Mouse (Mus musculus) hindbrain, embryonic 13.5 days (tissue): ENCODE measurements around the gene Vmn2r7. TPM values are rescaled to one million over a fixed set of nuclear protein-coding genes. Genes with fewer than 3 reads are reported as not detected.
"Not testable (repeated sequence)": the region's sequence is repeated elsewhere in the genome, so short reads cannot be mapped to it uniquely, and the experiment has no call there.

Experiments
- ATAC-seq: fragments of 200-750 bp; cut with Nextera tagmentation; 2 replicates; pipeline ENCODE4 v1.8.0; 2017; ENCODE audit warnings: moderate TSS enrichment; ENCODE audit not compliant: low FRiP score
- H3K27ac ChIP-seq: fragments of 300-500 bp; sonication (generic); 2 replicates; pipeline ENCODE4 v1.5.1; 2015; ENCODE audit warnings: inconsistent platforms, mild to moderate bottlenecking, moderate library complexity
- H3K27me3 ChIP-seq: fragments of 300-500 bp; sonication (generic); 2 replicates; pipeline ENCODE4 v1.6.1; 2015; ENCODE audit warnings: mild to moderate bottlenecking, inconsistent platforms
- H3K36me3 ChIP-seq: fragments of 300-500 bp; sonication (generic); 2 replicates; pipeline ENCODE4 v1.6.1; 2015; ENCODE audit warnings: mild to moderate bottlenecking, inconsistent platforms
- H3K4me1 ChIP-seq: fragments of 300-500 bp; sonication (generic); replicated peaks from 2 replicates; pipeline ENCODE4 v1.6.1; 2015; ENCODE audit warnings: inconsistent platforms
- H3K4me2 ChIP-seq: fragments of 300-500 bp; sonication (generic); 2 replicates; pipeline ENCODE4 v1.6.1; 2015; ENCODE audit warnings: inconsistent platforms, mild to moderate bottlenecking, moderate library complexity
- H3K4me3 ChIP-seq: fragments of 300-500 bp; sonication (generic); 2 replicates; pipeline ENCODE4 v1.5.1; 2015; ENCODE audit warnings: mild to moderate bottlenecking, inconsistent platforms
- H3K9ac ChIP-seq: fragments of 300-500 bp; sonication (generic); 2 replicates; pipeline ENCODE4 v1.6.1; 2015; ENCODE audit warnings: mild to moderate bottlenecking, inconsistent platforms
- H3K9me3 ChIP-seq: fragments of 300-500 bp; sonication (generic); 2 replicates; pipeline ENCODE4 v1.6.1; 2016; ENCODE audit warnings: inconsistent platforms
- WGBS: fragments of 180-500 bp; shearing (Covaris S2); methylation state at CpG from one replicate; pipeline ENCODE4 v1.1.7; 2015; 5-methylcytosine and 5-hydroxymethylcytosine counted together
- polyA plus RNA-seq: library from polyadenylated mRNA; unstranded; fragments of >200 nt; fragmentation: Nextera tagmentation; extraction: Ambion mirVana; gene quantifications from 2 replicates; pipeline ENCODE4 v1.2.1, GENCODE M21; 2015

The Vmn2r7 gene
- polyA plus RNA-seq, 1 experiment from 2014 or later: not detected

- not testable (repeated sequence) for H3K36me3 ChIP-seq, H3K9me3 ChIP-seq, H3K27ac ChIP-seq, H3K4me3 ChIP-seq, H3K4me1 ChIP-seq, H3K4me2 ChIP-seq, H3K27me3 ChIP-seq, ATAC-seq, H3K9ac ChIP-seq
- WGBS: 71% methylated on average over 3 of the region's 3 CpGs
Measured at GRCm38 (mm10) chr3:64727187-64727970, 117.2 kb downstream of the Vmn2r7 start.

GRCm38 (mm10) chr3:64725736-64726135, 118.8 kb downstream of the Vmn2r7 start:
- not testable (repeated sequence) for H3K9me3 ChIP-seq, H3K4me3 ChIP-seq, H3K27me3 ChIP-seq, H3K4me1 ChIP-seq, H3K9ac ChIP-seq, H3K27ac ChIP-seq, ATAC-seq, H3K36me3 ChIP-seq, H3K4me2 ChIP-seq
- 94% methylated on average over 1 of the region's 1 CpGs for WGBS

GRCm38 (mm10) chr3:64676069-64676468, 168.5 kb downstream of the Vmn2r7 start:
- not testable (repeated sequence) for H3K9ac ChIP-seq, ATAC-seq, H3K36me3 ChIP-seq, H3K9me3 ChIP-seq, H3K4me2 ChIP-seq, H3K27me3 ChIP-seq, H3K4me3 ChIP-seq, H3K27ac ChIP-seq, H3K4me1 ChIP-seq
- 83% methylated on average over 1 of the region's 1 CpGs for WGBS
